Mouse (Mus musculus): ENCODE data around the gene Cacna1c. TPM values are rescaled to one million over a fixed set of nuclear protein-coding genes. Genes with fewer than 3 reads are reported as not detected.

Gene Cacna1c
- polyA plus RNA-seq, 1 experiment from 2014 or later = 8.7 TPM

DNA sequence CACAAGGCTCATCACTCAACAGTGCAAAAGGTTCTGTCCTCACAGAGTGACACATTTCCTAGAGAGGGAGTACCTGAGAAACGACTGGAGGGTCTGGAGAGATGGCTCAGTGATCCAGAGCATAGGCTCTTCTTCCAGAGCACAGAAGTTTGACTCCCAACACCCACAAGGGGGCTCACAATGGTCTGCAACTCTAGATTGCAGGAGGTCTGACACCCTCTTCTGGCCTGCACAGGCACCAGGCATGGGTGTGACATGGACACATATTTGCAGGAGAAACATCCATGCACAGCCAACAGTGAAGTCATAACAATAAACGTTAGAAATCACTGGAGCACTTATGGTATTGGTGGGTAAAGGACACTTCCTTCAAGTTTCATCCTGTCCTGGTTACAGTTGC, 173.4 kb downstream of the Cacna1c start:
- Histone ChIP-seq H3K9ac (ENCODE audit: low read length) (no peak overlapping the region), H3K4me3 (ENCODE audit: low read depth, low read length) (no peak overlapping the region), H3K27ac (replicated peaks; ENCODE audit: low read depth, low read length) (no peak overlapping the region), H3K4me1 (ENCODE audit: control insufficient read depth, insufficient read depth, low read length) (peaks cover 17% of the 10 kb centered on the region), H3K4me2 (ENCODE audit: low read depth, severe bottlenecking) (no peak overlapping the region), H3K9me3 (ENCODE audit: control insufficient read depth, low read length) (no peaks in the 10 kb centered on the region), H3K27me3 (ENCODE audit: control insufficient read depth, insufficient read depth, low read length) (no peaks in the 10 kb centered on the region), H3K36me3 (ENCODE audit: control insufficient read depth, insufficient read depth, low read length) (no peaks in the 10 kb centered on the region)
- ATAC-seq (ENCODE audit: insufficient number of reproducible peaks, low FRiP score, low TSS enrichment, low read depth) = no peak
- no peak for DNase-seq (ENCODE audit: low spot score)
- 73% methylated on average over 2 of the region's 2 CpGs for WGBS

DNA sequence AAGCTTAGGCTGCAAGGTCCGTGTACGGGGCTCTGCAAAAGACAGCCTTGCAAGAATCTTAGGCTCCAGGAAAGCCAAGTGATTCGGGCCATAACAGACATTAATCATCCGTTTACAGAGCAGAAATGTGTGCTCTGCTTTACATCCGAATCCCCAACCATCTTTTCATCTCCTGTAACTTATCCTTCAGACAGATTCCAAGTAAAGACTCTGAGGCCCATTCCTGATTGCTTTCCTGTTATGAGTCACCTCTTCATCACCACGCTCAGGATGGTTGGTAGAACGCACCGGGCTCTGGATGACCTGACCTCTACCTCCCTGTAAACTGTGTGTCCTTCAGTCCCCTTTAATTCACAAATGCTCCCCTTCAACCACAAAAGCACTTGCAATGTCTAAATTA, 175.0 kb downstream of the Cacna1c start:
- Histone ChIP-seq H3K27ac (replicated peaks; ENCODE audit: low read depth, low read length) (no peak overlapping the region), H3K27me3 (ENCODE audit: control insufficient read depth, insufficient read depth, low read length) (no peaks in the 10 kb centered on the region), H3K4me1 (ENCODE audit: control insufficient read depth, insufficient read depth, low read length) (peaks cover 18% of the 10 kb centered on the region), H3K9ac (ENCODE audit: low read length) (no peak overlapping the region), H3K4me2 (ENCODE audit: low read depth, severe bottlenecking) (no peak overlapping the region), H3K4me3 (ENCODE audit: low read depth, low read length) (no peak overlapping the region), H3K9me3 (ENCODE audit: control insufficient read depth, low read length) (no peaks in the 10 kb centered on the region), H3K36me3 (ENCODE audit: control insufficient read depth, insufficient read depth, low read length) (no peaks in the 10 kb centered on the region)
- no peak for DNase-seq (ENCODE audit: low spot score)
- 66% methylated on average over 8 of the region's 8 CpGs for WGBS
- ATAC-seq (ENCODE audit: insufficient number of reproducible peaks, low FRiP score, low TSS enrichment, low read depth) = no peak

DNA sequence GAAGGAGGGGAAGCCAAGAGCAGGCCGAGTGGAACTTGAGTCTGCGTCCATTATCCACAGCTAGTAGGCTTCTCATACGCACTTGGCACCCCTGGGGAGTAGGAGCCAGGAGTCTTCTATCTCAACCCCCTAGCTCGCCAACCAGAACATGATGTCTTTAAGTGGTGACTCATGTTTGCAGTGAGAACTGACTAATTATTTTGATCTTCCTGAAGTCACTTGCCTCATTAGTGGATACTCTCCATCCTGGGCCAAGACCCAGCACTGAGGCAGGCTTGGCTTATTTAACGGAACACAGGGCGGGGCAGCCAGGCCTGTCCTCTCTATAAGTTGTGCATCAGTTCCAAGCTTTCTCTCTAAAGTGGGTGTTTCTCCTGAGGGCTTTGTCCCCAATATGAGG, 177.3 kb downstream of the Cacna1c start:
- no peak overlapping the region for H3K4me2 ChIP-seq (ENCODE audit: low read depth, severe bottlenecking)
- no peak for ATAC-seq (ENCODE audit: insufficient number of reproducible peaks, low FRiP score, low TSS enrichment, low read depth)
- no peaks in the 10 kb centered on the region for H3K36me3 ChIP-seq (ENCODE audit: control insufficient read depth, insufficient read depth, low read length)
- H3K27ac ChIP-seq (replicated peaks; ENCODE audit: low read depth, low read length) = no peak overlapping the region
- H3K4me1 ChIP-seq (ENCODE audit: control insufficient read depth, insufficient read depth, low read length) = peaks cover 26% of the 10 kb centered on the region
- no peak overlapping the region for H3K4me3 ChIP-seq (ENCODE audit: low read depth, low read length)
- DNase-seq (ENCODE audit: low spot score) = no peak
- H3K27me3 ChIP-seq (ENCODE audit: control insufficient read depth, insufficient read depth, low read length) = no peaks in the 10 kb centered on the region
- no peak overlapping the region for H3K9ac ChIP-seq (ENCODE audit: low read length)
- H3K9me3 ChIP-seq (ENCODE audit: control insufficient read depth, low read length) = no peaks in the 10 kb centered on the region
- 77% methylated on average over 6 of the region's 6 CpGs for WGBS

DNA sequence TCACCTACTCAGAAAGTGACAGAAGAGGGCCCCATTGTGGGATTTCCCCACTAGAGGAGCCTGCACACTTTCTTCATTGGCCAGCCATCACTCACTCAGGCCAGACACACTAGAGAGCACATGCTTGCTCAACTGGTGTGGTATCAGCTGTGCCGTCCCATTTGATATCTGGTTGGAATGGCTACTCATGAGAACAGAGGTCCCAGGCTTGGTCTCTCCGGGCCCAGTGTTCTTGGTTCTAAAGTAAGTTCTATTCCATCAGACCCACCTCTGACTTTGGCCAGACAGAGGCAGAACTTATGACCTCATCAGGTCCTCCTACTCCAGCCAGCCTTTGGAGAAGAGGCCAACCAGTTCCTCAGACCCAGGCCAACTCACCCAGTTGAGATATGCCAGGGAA, 178.0 kb downstream of the Cacna1c start:
- Histone ChIP-seq H3K4me1 (ENCODE audit: control insufficient read depth, insufficient read depth, low read length) (peaks cover 26% of the 10 kb centered on the region), H3K4me3 (ENCODE audit: low read depth, low read length) (no peak overlapping the region), H3K9ac (ENCODE audit: low read length) (no peak overlapping the region), H3K4me2 (ENCODE audit: low read depth, severe bottlenecking) (no peak overlapping the region), H3K27me3 (ENCODE audit: control insufficient read depth, insufficient read depth, low read length) (no peaks in the 10 kb centered on the region), H3K36me3 (ENCODE audit: control insufficient read depth, insufficient read depth, low read length) (no peaks in the 10 kb centered on the region), H3K9me3 (ENCODE audit: control insufficient read depth, low read length) (no peaks in the 10 kb centered on the region), H3K27ac (replicated peaks; ENCODE audit: low read depth, low read length) (no peak overlapping the region)
- 87% methylated on average over 2 of the region's 2 CpGs for WGBS
- ATAC-seq (ENCODE audit: insufficient number of reproducible peaks, low FRiP score, low TSS enrichment, low read depth) (no peak), DNase-seq (ENCODE audit: low spot score) (no peak)

DNA sequence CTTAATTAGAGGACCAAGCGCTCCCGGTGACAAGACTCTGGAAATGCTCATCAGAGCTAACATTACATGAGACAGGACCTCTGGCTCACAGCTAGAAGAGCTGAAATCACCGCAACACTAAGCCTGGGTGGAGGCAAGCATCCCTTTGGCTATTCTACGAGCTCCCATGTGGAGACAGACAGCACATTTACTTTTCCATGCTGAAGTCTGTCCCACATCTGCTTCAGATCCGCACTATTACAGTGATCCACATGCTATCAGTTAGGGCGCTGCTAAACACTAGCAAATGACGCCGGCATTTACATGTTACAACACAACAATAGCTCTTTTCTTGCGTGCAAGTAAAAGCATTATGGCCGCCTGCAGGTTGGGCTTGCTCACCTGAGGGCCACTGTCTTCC, 178.7 kb downstream of the Cacna1c start:
- no peak overlapping the region for H3K4me2 ChIP-seq (ENCODE audit: low read depth, severe bottlenecking)
- no peak overlapping the region for H3K27ac ChIP-seq (replicated peaks; ENCODE audit: low read depth, low read length)
- H3K36me3 ChIP-seq (ENCODE audit: control insufficient read depth, insufficient read depth, low read length) = no peaks in the 10 kb centered on the region
- no peak for DNase-seq (ENCODE audit: low spot score)
- ATAC-seq (ENCODE audit: insufficient number of reproducible peaks, low FRiP score, low TSS enrichment, low read depth) = no peak
- H3K9me3 ChIP-seq (ENCODE audit: control insufficient read depth, low read length) = no peaks in the 10 kb centered on the region
- WGBS = 40% methylated on average over 10 of the region's 10 CpGs
- no peak overlapping the region for H3K4me3 ChIP-seq (ENCODE audit: low read depth, low read length)
- H3K4me1 ChIP-seq (ENCODE audit: control insufficient read depth, insufficient read depth, low read length) = peaks cover 26% of the 10 kb centered on the region
- no peak overlapping the region for H3K9ac ChIP-seq (ENCODE audit: low read length)
- H3K27me3 ChIP-seq (ENCODE audit: control insufficient read depth, insufficient read depth, low read length) = no peaks in the 10 kb centered on the region

DNA sequence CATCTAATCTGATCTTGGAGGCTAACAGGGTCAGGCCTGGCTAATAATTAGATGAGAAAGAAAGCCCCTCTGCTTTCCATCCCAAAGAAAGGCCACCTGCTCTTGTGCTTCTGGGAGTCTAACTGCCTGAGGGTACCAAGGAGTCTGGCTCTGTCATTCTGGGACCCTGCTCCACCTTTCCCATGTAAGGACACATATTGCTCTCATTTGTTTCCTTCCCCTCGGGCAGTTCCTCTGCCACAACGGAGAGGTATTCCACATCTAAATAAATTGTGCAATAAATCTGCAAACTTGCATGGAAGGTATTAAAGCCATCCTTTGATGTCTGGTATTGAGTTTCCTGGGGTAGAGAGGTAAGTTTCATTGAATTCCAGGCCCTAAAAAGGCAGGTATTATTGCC, 180.9 kb downstream of the Cacna1c start:
- peak overlapping the region; percentile 5; the same call in 1 of the 2 replicates for H3K27ac ChIP-seq (replicated peaks; ENCODE audit: low read depth, low read length)
- 2% methylated on average over 2 of the region's 2 CpGs for WGBS
- no peaks in the 10 kb centered on the region for H3K27me3 ChIP-seq (ENCODE audit: control insufficient read depth, insufficient read depth, low read length)
- peaks cover 24% of the 10 kb centered on the region for H3K4me1 ChIP-seq (ENCODE audit: control insufficient read depth, insufficient read depth, low read length)
- no peak overlapping the region for H3K4me3 ChIP-seq (ENCODE audit: low read depth, low read length)
- ATAC-seq (ENCODE audit: insufficient number of reproducible peaks, low FRiP score, low TSS enrichment, low read depth) = no peak
- no peaks in the 10 kb centered on the region for H3K36me3 ChIP-seq (ENCODE audit: control insufficient read depth, insufficient read depth, low read length)
- peak; percentile 58 for DNase-seq (ENCODE audit: low spot score)
- H3K4me2 ChIP-seq (ENCODE audit: low read depth, severe bottlenecking) = no peak overlapping the region
- H3K9ac ChIP-seq (ENCODE audit: low read length) = no peak overlapping the region
- H3K9me3 ChIP-seq (ENCODE audit: control insufficient read depth, low read length) = no peaks in the 10 kb centered on the region

DNA sequence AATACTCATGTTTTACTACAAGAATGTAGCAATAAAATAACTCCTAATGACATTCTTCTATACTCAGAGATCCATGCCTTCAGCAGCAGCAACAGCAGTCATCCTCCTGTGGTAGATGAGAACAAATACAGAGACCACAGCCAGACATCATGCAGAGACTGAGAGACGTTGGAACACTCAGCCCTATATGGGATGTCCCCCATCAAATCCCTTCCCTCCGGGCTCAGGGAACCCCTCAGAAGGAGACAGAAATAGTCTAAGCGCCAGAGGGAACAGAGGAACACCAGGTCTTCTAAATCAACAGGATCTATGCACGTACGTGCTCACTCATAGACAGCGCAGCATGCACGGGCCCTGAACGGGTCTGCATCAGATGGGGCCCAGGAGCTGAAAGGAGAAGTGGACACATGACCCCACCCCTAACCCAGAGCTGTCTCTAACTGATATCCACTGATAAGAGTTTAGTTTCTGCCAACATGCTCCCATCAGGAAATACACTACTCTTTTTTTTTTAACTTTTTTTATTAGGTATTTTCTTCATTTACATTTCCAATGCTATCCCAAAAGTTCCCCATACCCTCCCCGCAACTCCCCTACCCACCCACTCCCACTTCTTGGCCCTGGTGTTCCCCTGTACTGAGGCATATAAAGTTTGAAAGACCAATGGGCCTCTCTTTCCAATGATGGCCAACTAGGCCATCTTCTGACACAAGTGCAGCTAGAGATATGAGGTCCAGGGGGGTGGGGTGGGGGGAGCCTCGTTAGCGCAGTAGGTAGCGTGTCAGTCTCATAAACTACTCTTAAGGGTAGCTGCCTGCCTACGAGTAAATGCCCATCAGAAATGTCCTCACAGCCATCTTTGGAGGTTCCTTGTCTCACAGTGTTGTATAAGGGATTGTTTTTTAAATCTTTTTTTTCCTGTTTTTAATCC, 182.8 kb downstream of the Cacna1c start:
- no peaks in the 10 kb centered on the region for H3K27me3 ChIP-seq (ENCODE audit: control insufficient read depth, insufficient read depth, low read length)
- no peaks in the 10 kb centered on the region for H3K36me3 ChIP-seq (ENCODE audit: control insufficient read depth, insufficient read depth, low read length)
- no peak overlapping the region for H3K9ac ChIP-seq (ENCODE audit: low read length)
- H3K4me1 ChIP-seq (ENCODE audit: control insufficient read depth, insufficient read depth, low read length) = peaks cover 28% of the 10 kb centered on the region
- DNase-seq (ENCODE audit: low spot score) (no peak), ATAC-seq (ENCODE audit: insufficient number of reproducible peaks, low FRiP score, low TSS enrichment, low read depth) (no peak)
- 83% methylated on average over 13 of the region's 13 CpGs for WGBS
- no peaks in the 10 kb centered on the region for H3K9me3 ChIP-seq (ENCODE audit: control insufficient read depth, low read length)
- no peak overlapping the region for H3K4me3 ChIP-seq (ENCODE audit: low read depth, low read length)
- H3K27ac ChIP-seq (replicated peaks; ENCODE audit: low read depth, low read length) = no peak overlapping the region
- no peak overlapping the region for H3K4me2 ChIP-seq (ENCODE audit: low read depth, severe bottlenecking)

DNA sequence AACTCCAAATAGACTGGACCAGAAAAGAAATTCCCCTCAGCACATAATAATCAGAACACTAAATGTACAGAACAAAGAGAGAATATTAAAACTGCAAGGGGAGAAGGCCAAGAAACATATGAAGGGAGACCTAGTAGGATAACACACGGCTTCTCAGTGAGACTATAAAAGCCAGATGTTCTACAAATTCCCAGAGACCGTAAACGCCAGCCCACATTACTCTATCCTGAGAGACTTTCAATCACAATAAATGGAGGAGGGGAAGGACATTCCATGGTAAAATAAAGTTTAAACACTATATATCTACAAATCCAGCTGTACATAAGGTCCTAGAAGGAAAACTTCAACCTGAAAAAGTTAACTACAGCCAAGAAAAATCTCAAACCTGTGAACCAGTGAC, 185.3 kb downstream of the Cacna1c start:
- Histone ChIP-seq H3K36me3 (ENCODE audit: control insufficient read depth, insufficient read depth, low read length) (no peaks in the 10 kb centered on the region), H3K4me1 (ENCODE audit: control insufficient read depth, insufficient read depth, low read length) (peaks cover 17% of the 10 kb centered on the region), H3K27me3 (ENCODE audit: control insufficient read depth, insufficient read depth, low read length) (no peaks in the 10 kb centered on the region), H3K9ac (ENCODE audit: low read length) (no peak overlapping the region), H3K27ac (replicated peaks; ENCODE audit: low read depth, low read length) (no peak overlapping the region), H3K9me3 (ENCODE audit: control insufficient read depth, low read length) (no peaks in the 10 kb centered on the region), H3K4me3 (ENCODE audit: low read depth, low read length) (no peak overlapping the region), H3K4me2 (ENCODE audit: low read depth, severe bottlenecking) (no peak overlapping the region)
- ATAC-seq (ENCODE audit: insufficient number of reproducible peaks, low FRiP score, low TSS enrichment, low read depth) (no peak), DNase-seq (ENCODE audit: low spot score) (no peak)
- WGBS = 2% methylated on average over 3 of the region's 3 CpGs

Data from limb, embryonic 11.5 days (tissue).